Mouse (Mus musculus): ENCODE data around the gene 1700019D03Rik. TPM values are rescaled to one million over a fixed set of nuclear protein-coding genes. Genes with fewer than 3 reads are reported as not detected.
A peak's percentile ranks its signal among the peaks of the same experiment; 100 is the strongest.

The 1700019D03Rik gene
- polyA plus RNA-seq, 1 experiment from 2014 or later: 2.8 TPM

DNA sequence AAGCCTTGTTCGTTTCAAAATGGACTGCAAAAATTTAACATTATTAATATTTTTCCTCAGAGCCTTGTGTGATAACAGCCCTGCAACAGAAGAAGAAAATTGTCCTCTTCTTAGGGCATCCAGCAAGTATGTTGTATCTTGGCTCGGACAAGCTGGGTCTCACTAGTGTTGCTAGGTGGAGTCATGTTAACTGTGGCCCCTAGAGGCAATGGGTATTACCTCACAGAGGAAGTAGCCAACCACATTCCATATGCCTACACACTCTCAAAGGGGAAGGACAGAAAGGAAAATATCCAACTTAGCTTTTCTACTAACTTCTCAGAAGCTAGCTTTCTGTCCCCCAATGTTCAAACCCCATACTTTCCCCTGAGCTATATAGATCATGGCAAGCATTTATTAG is 56.9 kb downstream of the 1700019D03Rik start:
- Histone ChIP-seq H3K4me2 (ENCODE audit: low read depth, low read length, severe bottlenecking) (no peak overlapping the region), H3K27ac (ENCODE audit: low read depth, low read length) (no peak overlapping the region), H3K4me1 (replicated peaks; ENCODE audit: control insufficient read depth, insufficient read depth, low read length) (no peaks in the 10 kb centered on the region), H3K27me3 (ENCODE audit: control insufficient read depth, insufficient read depth, low read length) (no peaks in the 10 kb centered on the region), H3K9me3 (ENCODE audit: control insufficient read depth, low read length) (no peaks in the 10 kb centered on the region), H3K36me3 (ENCODE audit: control insufficient read depth, insufficient read depth, low read length) (no peaks in the 10 kb centered on the region), H3K9ac (ENCODE audit: low read length) (no peak overlapping the region), H3K4me3 (ENCODE audit: low read depth, low read length) (no peak overlapping the region)
- ATAC-seq (replicated peaks; ENCODE audit: low FRiP score) (no peak), DNase-seq (ENCODE audit: low spot score) (no peak)
- WGBS: 78% methylated on average over 2 of the region's 2 CpGs

DNA sequence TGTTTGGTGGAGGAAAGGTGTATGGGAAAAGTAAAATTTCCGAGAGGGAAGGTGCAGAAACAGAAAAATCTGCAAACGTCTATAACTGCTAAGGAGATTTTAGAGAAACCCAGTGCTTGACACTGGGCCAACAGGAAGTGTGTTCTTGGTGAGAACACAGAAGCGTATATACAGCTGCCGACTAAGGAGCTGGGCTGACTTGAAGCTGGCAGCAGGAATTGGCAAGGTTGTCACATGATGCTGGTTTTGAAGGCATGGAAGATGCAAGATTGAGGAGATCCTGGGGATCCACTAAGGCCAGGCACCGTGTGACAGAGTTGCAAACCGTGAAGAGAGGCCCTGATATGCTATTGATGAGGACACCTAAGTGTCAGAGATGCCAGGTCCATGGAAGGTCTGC is 59.8 kb downstream of the 1700019D03Rik start:
- no peak overlapping the region for H3K27ac ChIP-seq (ENCODE audit: low read depth, low read length)
- H3K27me3 ChIP-seq (ENCODE audit: control insufficient read depth, insufficient read depth, low read length): no peaks in the 10 kb centered on the region
- no peaks in the 10 kb centered on the region for H3K4me1 ChIP-seq (replicated peaks; ENCODE audit: control insufficient read depth, insufficient read depth, low read length)
- DNase-seq (ENCODE audit: low spot score): no peak
- no peaks in the 10 kb centered on the region for H3K9me3 ChIP-seq (ENCODE audit: control insufficient read depth, low read length)
- no peak overlapping the region for H3K4me2 ChIP-seq (ENCODE audit: low read depth, low read length, severe bottlenecking)
- no peak overlapping the region for H3K9ac ChIP-seq (ENCODE audit: low read length)
- no peaks in the 10 kb centered on the region for H3K36me3 ChIP-seq (ENCODE audit: control insufficient read depth, insufficient read depth, low read length)
- no peak overlapping the region for H3K4me3 ChIP-seq (ENCODE audit: low read depth, low read length)
- 77% methylated on average over 6 of the region's 6 CpGs for WGBS
- no peak for ATAC-seq (replicated peaks; ENCODE audit: low FRiP score)

DNA sequence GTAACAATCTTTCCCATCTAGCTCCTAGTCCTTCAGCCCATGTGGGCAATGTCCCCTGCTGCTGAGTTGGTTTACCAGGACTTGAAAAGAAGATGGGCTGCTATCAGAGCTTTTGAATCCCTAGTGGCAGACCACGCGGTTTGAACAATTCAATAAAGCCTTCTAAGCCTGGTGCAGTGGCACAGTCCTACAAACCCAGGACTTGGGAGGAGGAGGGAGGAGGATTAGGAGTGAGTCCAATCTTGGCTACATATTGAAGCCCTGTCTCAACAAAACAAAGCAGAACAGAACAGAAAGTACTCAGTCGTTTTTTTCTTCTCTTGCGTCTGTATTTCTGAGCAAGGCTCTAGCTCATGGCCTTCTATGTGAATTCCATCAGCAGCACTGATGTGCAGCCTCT is 63.2 kb downstream of the 1700019D03Rik start:
- WGBS: 72% methylated on average over 4 of the region's 4 CpGs

DNA sequence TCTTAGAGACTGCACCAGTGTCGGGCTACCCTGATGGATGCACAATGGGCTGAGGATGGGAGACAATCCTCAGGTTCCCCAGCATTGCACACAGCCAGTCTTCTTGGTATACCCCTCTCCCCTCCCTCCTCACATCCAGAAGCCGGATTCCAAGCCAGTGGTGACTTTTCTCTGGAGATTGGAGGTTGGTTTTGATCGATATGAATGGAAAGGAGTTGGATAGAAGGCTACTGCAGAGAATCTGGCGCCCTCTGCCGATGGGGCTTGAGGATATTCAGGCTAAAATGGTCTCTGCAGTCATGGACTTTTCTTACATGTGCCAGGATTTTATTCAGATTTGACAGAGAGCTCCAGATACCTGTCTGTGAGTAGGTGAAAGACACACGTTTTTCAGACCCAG is 64.9 kb downstream of the 1700019D03Rik start:
- no peaks in the 10 kb centered on the region for H3K36me3 ChIP-seq (ENCODE audit: control insufficient read depth, insufficient read depth, low read length)
- no peak overlapping the region for H3K4me2 ChIP-seq (ENCODE audit: low read depth, low read length, severe bottlenecking)
- no peaks in the 10 kb centered on the region; the same call in 1 of the 2 replicates for H3K4me1 ChIP-seq (replicated peaks; ENCODE audit: control insufficient read depth, insufficient read depth, low read length)
- H3K9me3 ChIP-seq (ENCODE audit: control insufficient read depth, low read length): no peaks in the 10 kb centered on the region
- no peaks in the 10 kb centered on the region for H3K27me3 ChIP-seq (ENCODE audit: control insufficient read depth, insufficient read depth, low read length)
- no peak overlapping the region for H3K27ac ChIP-seq (ENCODE audit: low read depth, low read length)
- WGBS: 33% methylated on average over 6 of the region's 6 CpGs
- peak; percentile 58 for DNase-seq (ENCODE audit: low spot score)
- H3K9ac ChIP-seq (ENCODE audit: low read length): no peak overlapping the region
- no peak for ATAC-seq (replicated peaks; ENCODE audit: low FRiP score)
- H3K4me3 ChIP-seq (ENCODE audit: low read depth, low read length): no peak overlapping the region

More for the DNA sequence above, 63.2 kb downstream of the 1700019D03Rik start:
- Histone ChIP-seq H3K4me2 (ENCODE audit: low read depth, low read length, severe bottlenecking) (no peak overlapping the region), H3K4me1 (replicated peaks; ENCODE audit: control insufficient read depth, insufficient read depth, low read length) (no peaks in the 10 kb centered on the region; the same call in 1 of the 2 replicates), H3K9ac (ENCODE audit: low read length) (no peak overlapping the region), H3K9me3 (ENCODE audit: control insufficient read depth, low read length) (no peaks in the 10 kb centered on the region), H3K36me3 (ENCODE audit: control insufficient read depth, insufficient read depth, low read length) (no peaks in the 10 kb centered on the region), H3K27me3 (ENCODE audit: control insufficient read depth, insufficient read depth, low read length) (no peaks in the 10 kb centered on the region), H3K4me3 (ENCODE audit: low read depth, low read length) (no peak overlapping the region), H3K27ac (ENCODE audit: low read depth, low read length) (no peak overlapping the region)
- ATAC-seq (replicated peaks; ENCODE audit: low FRiP score) (no peak), DNase-seq (ENCODE audit: low spot score) (no peak)

DNA sequence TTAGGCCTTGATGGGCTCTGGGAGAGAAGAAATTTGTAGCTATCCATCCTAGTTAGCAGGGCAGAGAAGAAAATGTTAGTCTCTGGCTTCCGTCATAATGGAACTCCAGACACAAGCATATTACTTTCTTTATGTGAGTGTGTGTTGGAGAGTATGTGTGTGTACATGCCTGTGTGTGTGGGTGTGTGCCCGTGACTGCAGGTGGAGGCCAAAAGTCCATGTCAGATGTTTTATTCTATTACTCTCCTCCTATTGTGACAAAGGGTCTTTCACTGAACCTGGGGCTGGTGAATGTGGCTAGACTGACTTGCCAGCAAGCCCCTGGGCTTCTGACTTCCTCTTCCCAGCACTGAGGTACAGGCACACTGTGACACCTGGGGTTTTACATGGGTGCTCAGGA is 65.5 kb downstream of the 1700019D03Rik start:
- ATAC-seq (replicated peaks; ENCODE audit: low FRiP score) (no peak), DNase-seq (ENCODE audit: low spot score) (no peak)
- H3K4me1 ChIP-seq (replicated peaks; ENCODE audit: control insufficient read depth, insufficient read depth, low read length): no peaks in the 10 kb centered on the region; the same call in 1 of the 2 replicates
- H3K27ac ChIP-seq (ENCODE audit: low read depth, low read length): no peak overlapping the region
- H3K4me2 ChIP-seq (ENCODE audit: low read depth, low read length, severe bottlenecking): no peak overlapping the region
- H3K27me3 ChIP-seq (ENCODE audit: control insufficient read depth, insufficient read depth, low read length): no peaks in the 10 kb centered on the region
- H3K4me3 ChIP-seq (ENCODE audit: low read depth, low read length): no peak overlapping the region
- no peaks in the 10 kb centered on the region for H3K9me3 ChIP-seq (ENCODE audit: control insufficient read depth, low read length)
- no peak overlapping the region for H3K9ac ChIP-seq (ENCODE audit: low read length)
- WGBS: 88% methylated on average over 2 of the region's 2 CpGs
- no peaks in the 10 kb centered on the region for H3K36me3 ChIP-seq (ENCODE audit: control insufficient read depth, insufficient read depth, low read length)

DNA sequence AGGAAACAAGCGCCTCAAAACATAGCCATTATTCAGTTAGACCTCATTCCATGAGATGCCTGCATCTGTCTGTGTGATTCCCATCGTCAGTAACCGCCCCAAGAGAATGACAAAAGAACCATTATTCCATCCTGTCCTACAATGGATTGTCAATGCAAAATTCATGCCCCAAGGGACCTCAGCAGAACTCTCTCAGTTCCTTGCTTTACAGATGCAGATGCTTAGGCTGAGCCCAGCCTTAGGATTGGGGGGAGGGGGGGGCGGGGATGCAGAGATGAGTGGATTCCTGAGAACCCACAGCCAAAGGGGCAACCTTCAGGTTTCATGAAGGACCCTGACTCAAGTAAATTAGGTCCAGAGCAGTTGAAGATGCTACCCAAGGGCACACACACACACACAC is 66.4 kb downstream of the 1700019D03Rik start:
- no peaks in the 10 kb centered on the region for H3K27me3 ChIP-seq (ENCODE audit: control insufficient read depth, insufficient read depth, low read length)
- ATAC-seq (replicated peaks; ENCODE audit: low FRiP score): no peak
- H3K9me3 ChIP-seq (ENCODE audit: control insufficient read depth, low read length): no peaks in the 10 kb centered on the region
- H3K9ac ChIP-seq (ENCODE audit: low read length): no peak overlapping the region
- no peaks in the 10 kb centered on the region for H3K36me3 ChIP-seq (ENCODE audit: control insufficient read depth, insufficient read depth, low read length)
- H3K27ac ChIP-seq (ENCODE audit: low read depth, low read length): no peak overlapping the region
- no peak overlapping the region for H3K4me3 ChIP-seq (ENCODE audit: low read depth, low read length)
- H3K4me2 ChIP-seq (ENCODE audit: low read depth, low read length, severe bottlenecking): peak overlapping the region; percentile 90; the same call in 1 of the 2 replicates
- 8% methylated on average over 4 of the region's 4 CpGs for WGBS
- DNase-seq (ENCODE audit: low spot score): no peak
- H3K4me1 ChIP-seq (replicated peaks; ENCODE audit: control insufficient read depth, insufficient read depth, low read length): no peaks in the 10 kb centered on the region; the same call in 1 of the 2 replicates

DNA sequence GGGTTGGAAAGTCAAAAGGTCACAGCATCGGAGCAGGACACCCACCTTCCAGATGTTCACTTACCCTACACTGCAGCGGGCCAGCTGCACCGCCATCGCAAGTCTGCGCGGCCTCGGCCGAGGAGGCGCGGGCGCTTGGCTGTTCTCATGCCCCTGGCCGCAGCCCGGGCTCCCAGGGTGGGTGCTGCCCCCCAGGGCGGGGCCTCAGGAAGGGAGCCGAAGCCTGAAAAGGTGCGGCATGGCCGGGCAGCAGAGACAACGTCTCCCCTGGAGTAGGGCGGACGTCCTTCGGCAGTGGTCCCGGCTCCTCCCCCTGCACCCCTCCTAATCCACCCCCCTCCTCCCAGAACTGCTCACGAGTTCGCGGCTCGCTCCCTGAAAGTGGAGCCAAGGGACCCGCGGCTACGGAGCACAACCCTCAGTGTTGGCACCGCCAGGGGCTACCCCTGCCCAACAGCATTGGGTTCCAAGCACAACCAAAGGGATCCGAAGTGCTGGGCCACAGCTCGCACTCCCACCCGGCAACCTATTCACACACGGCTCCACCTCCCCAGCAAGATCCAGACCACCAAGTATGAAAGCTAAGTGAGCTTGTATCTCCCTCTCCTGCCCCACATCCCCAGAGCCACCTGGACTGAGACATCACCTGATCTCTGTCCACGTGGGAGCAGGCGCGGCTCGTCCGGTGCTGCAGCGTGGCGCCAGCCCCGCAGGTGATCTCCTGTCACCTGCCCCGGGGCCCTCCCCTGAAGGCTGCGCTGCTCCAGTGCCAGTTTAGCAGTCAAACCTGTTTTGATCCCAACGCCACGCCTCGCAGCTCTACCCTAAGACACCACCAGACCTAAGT is 67.2 kb downstream of the 1700019D03Rik start:
- no peaks in the 10 kb centered on the region for H3K36me3 ChIP-seq (ENCODE audit: control insufficient read depth, insufficient read depth, low read length)
- H3K9ac ChIP-seq (ENCODE audit: low read length): peak overlapping the region; percentile 54
- H3K9me3 ChIP-seq (ENCODE audit: control insufficient read depth, low read length): no peaks in the 10 kb centered on the region
- ATAC-seq (replicated peaks; ENCODE audit: low FRiP score): peak; percentile 82
- DNase-seq (ENCODE audit: low spot score): peak; percentile 65
- H3K27ac ChIP-seq (ENCODE audit: low read depth, low read length): no peak overlapping the region
- no peaks in the 10 kb centered on the region; the same call in 1 of the 2 replicates for H3K4me1 ChIP-seq (replicated peaks; ENCODE audit: control insufficient read depth, insufficient read depth, low read length)
- H3K4me3 ChIP-seq (ENCODE audit: low read depth, low read length): peak overlapping the region; percentile 47
- peak overlapping the region; percentile 90 for H3K4me2 ChIP-seq (ENCODE audit: low read depth, low read length, severe bottlenecking)
- no peaks in the 10 kb centered on the region for H3K27me3 ChIP-seq (ENCODE audit: control insufficient read depth, insufficient read depth, low read length)
- under 1% methylated on average over 46 of the region's 47 CpGs for WGBS

DNA sequence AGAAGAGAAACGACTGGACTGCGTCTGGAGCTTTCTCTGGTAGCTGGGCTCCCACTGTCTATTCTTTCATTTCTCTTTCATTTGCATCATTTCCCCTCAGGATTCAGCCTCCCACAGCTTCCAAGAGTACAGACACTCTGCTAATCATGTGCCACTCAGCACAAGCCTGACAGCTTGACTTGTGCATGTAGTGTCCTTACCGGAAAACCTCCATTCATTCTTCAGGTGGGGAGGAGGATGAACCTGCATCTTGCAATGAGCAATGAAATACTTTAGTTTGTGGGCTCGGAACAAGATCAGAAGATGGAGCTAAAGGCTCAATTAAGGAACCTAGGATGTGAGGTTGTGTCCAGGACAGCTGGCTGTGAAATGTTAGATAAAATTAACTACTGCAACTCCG is 67.8 kb downstream of the 1700019D03Rik start:
- Histone ChIP-seq H3K9ac (ENCODE audit: low read length) (peak overlapping the region; percentile 54), H3K27me3 (ENCODE audit: control insufficient read depth, insufficient read depth, low read length) (no peaks in the 10 kb centered on the region), H3K27ac (ENCODE audit: low read depth, low read length) (no peak overlapping the region), H3K9me3 (ENCODE audit: control insufficient read depth, low read length) (no peaks in the 10 kb centered on the region), H3K4me3 (ENCODE audit: low read depth, low read length) (peak overlapping the region; percentile 47), H3K4me2 (ENCODE audit: low read depth, low read length, severe bottlenecking) (peak overlapping the region; percentile 90), H3K4me1 (replicated peaks; ENCODE audit: control insufficient read depth, insufficient read depth, low read length) (no peaks in the 10 kb centered on the region; the same call in 1 of the 2 replicates), H3K36me3 (ENCODE audit: control insufficient read depth, insufficient read depth, low read length) (no peaks in the 10 kb centered on the region)
- ATAC-seq (replicated peaks; ENCODE audit: low FRiP score) (peak; percentile 18; the same call in 1 of the 2 replicates), DNase-seq (ENCODE audit: low spot score) (no peak)
- 2% methylated on average over 5 of the region's 5 CpGs for WGBS
